Mouse (Mus musculus) kidney, postnatal 0 days (tissue): Measurements from ENCODE around the gene Atxn7l3. TPM values are rescaled to one million over a fixed set of nuclear protein-coding genes. Genes with fewer than 3 reads are reported as not detected.

ENCODE experiments used
- ATAC-seq: fragments of 200-750 bp; cut with Nextera tagmentation; replicated peaks from 2 replicates; pipeline ENCODE4 v1.8.0; 2017; ENCODE audit warnings: low read depth, moderate number of reproducible peaks, moderate TSS enrichment, moderate library complexity; ENCODE audit not compliant: low FRiP score
- DNase-seq: peaks from one replicate; pipeline ENCODE4 v3.0.0-alpha.2; 2016; ENCODE audit warnings: low spot score
- H3K27ac ChIP-seq: fragments of 300-500 bp; sonication (generic); 2 replicates; pipeline ENCODE4 v1.5.1; 2014; ENCODE audit warnings: mild to moderate bottlenecking
- H3K27me3 ChIP-seq: fragments of 300-500 bp; sonication (generic); 2 replicates; pipeline ENCODE4 v1.6.1; 2014; ENCODE audit warnings: low read length, mixed read lengths; ENCODE audit not compliant: insufficient read depth
- H3K36me3 ChIP-seq: fragments of 300-500 bp; sonication (generic); 2 replicates; pipeline ENCODE4 v1.6.1; 2014; ENCODE audit warnings: low read length, mixed read lengths; ENCODE audit not compliant: insufficient read depth
- H3K4me1 ChIP-seq: fragments of 300-500 bp; sonication (generic); replicated peaks from 2 replicates; pipeline ENCODE4 v1.6.1; 2014; ENCODE audit warnings: antibody characterized with exemption, low read length, mixed read lengths; ENCODE audit not compliant: insufficient read depth
- H3K4me2 ChIP-seq: fragments of 300-500 bp; sonication (generic); 2 replicates; pipeline ENCODE4 v1.6.1; 2014; ENCODE audit warnings: mild to moderate bottlenecking, low read length, moderate library complexity, mixed read lengths
- H3K4me3 ChIP-seq: fragments of 300-500 bp; sonication (generic); replicated peaks from 2 replicates; pipeline ENCODE4 v1.5.1; 2014; ENCODE audit warnings: low read depth, low read length
- H3K9ac ChIP-seq: fragments of 300-500 bp; sonication (generic); 2 replicates; pipeline ENCODE4 v1.6.1; 2014; ENCODE audit warnings: low read depth, low read length
- H3K9me3 ChIP-seq: fragments of 300-500 bp; sonication (generic); replicated peaks from 2 replicates; pipeline ENCODE4 v1.6.1; 2016; ENCODE audit warnings: low read length, inconsistent platforms, mixed read lengths
- CTCF ChIP-seq: IDR thresholded peaks from 2 replicates; pipeline ENCODE4 v1.5.1; 2016; ENCODE audit warnings: antibody characterized with exemption, low read depth, mild to moderate bottlenecking, moderate library complexity
- WGBS: fragments of 180-500 bp; shearing (Covaris S2); extraction: QIAGEN DNeasy Blood & Tissue Kit; methylation state at CpG from one replicate; pipeline ENCODE4 v1.1.7; 2014; 5-methylcytosine and 5-hydroxymethylcytosine counted together
- polyA plus RNA-seq: library from polyadenylated mRNA; unstranded; fragments of >200 nt; fragmentation: Nextera tagmentation; extraction: Ambion mirVana; gene quantifications from 2 replicates; pipeline ENCODE4 v1.2.1, GENCODE M21; 2015

Atxn7l3 gene
- polyA plus RNA-seq, 1 experiment from 2014 or later = 9.7 TPM

DNA sequence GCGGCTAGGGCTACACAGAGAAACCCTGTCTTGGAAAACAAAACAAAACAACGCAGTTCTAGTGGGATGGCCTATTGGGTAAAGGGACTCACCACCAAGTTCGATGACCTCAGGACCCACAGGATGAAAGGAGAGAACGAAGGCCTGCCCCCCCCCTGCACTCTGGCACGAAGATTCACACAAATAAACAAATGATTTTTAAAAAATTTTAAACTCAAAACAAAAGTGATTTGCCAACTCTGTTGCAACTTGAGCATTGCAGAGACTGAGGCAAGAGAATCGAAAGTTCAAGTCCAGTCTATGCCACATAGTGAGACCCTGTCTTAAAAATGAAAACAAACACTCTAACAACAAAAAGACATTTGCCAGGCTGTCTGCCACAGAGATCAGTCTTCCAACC is 55.8 kb downstream of the Atxn7l3 start:
- no peak for TF ChIP-seq CTCF
- Histone ChIP-seq H3K4me2 (no peak overlapping the region), H3K9me3 (no peaks in the 10 kb centered on the region), H3K27me3 (no peaks in the 10 kb centered on the region), H3K4me1 (peaks cover 9% of the 10 kb centered on the region; the same call in 1 of the 2 replicates), H3K36me3 (no peaks in the 10 kb centered on the region), H3K27ac (no peak overlapping the region), H3K4me3 (no peak overlapping the region), H3K9ac (no peak overlapping the region)
- 82% methylated on average over 6 of the region's 6 CpGs for WGBS
- DNase-seq (no peak), ATAC-seq (no peak)

Other genes starting within 250 kb of the Atxn7l3 start
- gene Mpp2, start 208.1 kb downstream of the Atxn7l3 start, polyA plus RNA-seq = 8.8 and 9.3 TPM in 2 replicates
- not detected in 2 replicates for gene Ppy, start 195.3 kb downstream of the Atxn7l3 start, polyA plus RNA-seq
- gene Pyy, start 188.8 kb downstream of the Atxn7l3 start, polyA plus RNA-seq = not detected in 2 replicates
- gene Nags, start 151.1 kb downstream of the Atxn7l3 start, polyA plus RNA-seq = not detected in 2 replicates
- 25.0 and 28.6 TPM in 2 replicates for gene Tmem101, start 140.2 kb downstream of the Atxn7l3 start, polyA plus RNA-seq
- 111 and 123 TPM in 2 replicates for gene Lsm12, start 111.3 kb downstream of the Atxn7l3 start, polyA plus RNA-seq
- 41.4 and 43.6 TPM in 2 replicates for gene G6pc3, start 107.0 kb downstream of the Atxn7l3 start, polyA plus RNA-seq
- 38.1 and 39.3 TPM in 2 replicates for gene Hdac5, start 66.5 kb downstream of the Atxn7l3 start, polyA plus RNA-seq
- gene BC030867, start 47.7 kb downstream of the Atxn7l3 start, polyA plus RNA-seq = 6.3 and 9.2 TPM in 2 replicates
- gene Asb16, start 27.9 kb downstream of the Atxn7l3 start, polyA plus RNA-seq = 0.09 TPM in 1 of 2 replicates, not detected in the other
- gene Tmub2, start 11.7 kb downstream of the Atxn7l3 start, polyA plus RNA-seq = 46.1 and 49.1 TPM in 2 replicates
- 75.5 and 80.8 TPM in 2 replicates for gene Ubtf, start 23.1 kb upstream of the Atxn7l3 start, polyA plus RNA-seq
- 7.4 and 8.0 TPM in 2 replicates for gene Slc4a1, start 69.6 kb upstream of the Atxn7l3 start, polyA plus RNA-seq
- gene Rundc3a, start 96.8 kb upstream of the Atxn7l3 start, polyA plus RNA-seq = 7.0 and 9.2 TPM in 2 replicates
- gene Slc25a39, start 111.3 kb upstream of the Atxn7l3 start, polyA plus RNA-seq = 352 and 383 TPM in 2 replicates
- 191 and 209 TPM in 2 replicates for gene Grn, start 133.7 kb upstream of the Atxn7l3 start, polyA plus RNA-seq
- 5.9 and 6.4 TPM in 2 replicates for gene Fam171a2, start 151.1 kb upstream of the Atxn7l3 start, polyA plus RNA-seq
- 12.1 and 12.9 TPM in 2 replicates for gene Itga2b, start 173.5 kb upstream of the Atxn7l3 start, polyA plus RNA-seq